Mouse (Mus musculus) urinary bladder, adult 18-20 months (tissue): ENCODE results near the gene Klhdc10.

ENCODE experiments used
- DNase-seq, 2 experiments: peaks; one replicate each; pipeline ENCODE4 v3.0.0; 2022; ENCODE audit warnings: low spot score in 2 of 2, mixed read lengths in 2 of 2

Klhdc10 gene

DNA sequence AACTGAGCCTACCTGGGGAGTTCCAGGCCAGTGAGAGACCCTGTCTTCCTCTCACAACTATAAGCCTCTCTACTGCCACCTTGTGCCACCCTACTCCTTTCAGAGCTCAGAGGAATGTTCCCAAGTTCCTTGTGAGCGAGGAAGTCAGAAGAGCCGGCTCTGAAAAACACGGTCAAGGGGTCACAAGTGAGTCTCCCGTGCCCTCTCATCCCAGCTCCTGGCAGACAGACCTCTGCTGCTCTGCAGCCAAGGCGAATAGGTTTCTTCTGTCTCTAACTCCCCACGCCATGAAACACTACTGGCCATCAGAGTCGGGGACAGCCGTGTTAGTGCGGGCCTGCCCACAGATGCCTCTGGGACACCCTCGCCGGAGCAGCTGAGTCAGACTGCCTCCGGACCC is 67.0 kb downstream of the Klhdc10 start:
- no peak for DNase-seq

DNA sequence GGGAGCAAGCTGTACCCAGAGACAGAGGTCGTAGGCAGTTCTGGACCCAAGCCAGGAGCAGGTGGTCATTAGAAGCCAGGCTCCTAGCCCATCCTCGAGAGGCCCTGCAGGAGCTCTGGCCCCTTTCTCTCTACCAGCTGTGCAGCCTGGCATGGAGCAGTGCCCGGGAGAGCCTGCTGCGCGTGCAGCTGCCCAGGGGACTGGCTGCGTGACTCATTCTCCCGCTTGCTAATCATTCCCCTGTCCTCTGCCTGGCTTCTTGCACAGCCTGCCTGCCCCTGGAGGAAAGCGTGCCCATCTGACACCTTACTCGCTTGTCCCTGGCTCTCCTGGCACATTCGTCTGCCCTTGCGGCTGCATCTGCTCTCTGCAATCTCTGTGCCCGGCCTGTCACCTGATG is 67.7 kb downstream of the Klhdc10 start:
- DNase-seq: no peak

DNA sequence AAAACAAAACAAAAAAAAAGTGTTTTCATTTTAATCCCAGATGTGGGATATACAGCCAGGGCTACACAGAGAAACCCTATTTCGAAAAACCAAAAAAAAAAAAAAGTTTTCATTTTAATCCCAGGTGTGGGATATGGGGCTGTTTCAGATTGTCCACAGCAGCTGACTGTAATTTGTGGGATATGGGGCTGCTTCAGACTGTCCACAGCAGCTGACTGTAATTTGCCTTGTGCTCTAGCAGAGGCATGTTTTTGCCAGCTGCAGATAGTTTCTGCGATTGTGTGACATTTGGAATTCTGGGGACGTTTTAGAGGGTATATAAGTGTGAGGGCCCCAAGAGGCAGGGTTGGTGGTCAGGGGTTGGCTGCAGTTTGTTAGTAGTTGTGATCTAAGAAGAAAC is 70.0 kb downstream of the Klhdc10 start:
- no peak for DNase-seq

DNA sequence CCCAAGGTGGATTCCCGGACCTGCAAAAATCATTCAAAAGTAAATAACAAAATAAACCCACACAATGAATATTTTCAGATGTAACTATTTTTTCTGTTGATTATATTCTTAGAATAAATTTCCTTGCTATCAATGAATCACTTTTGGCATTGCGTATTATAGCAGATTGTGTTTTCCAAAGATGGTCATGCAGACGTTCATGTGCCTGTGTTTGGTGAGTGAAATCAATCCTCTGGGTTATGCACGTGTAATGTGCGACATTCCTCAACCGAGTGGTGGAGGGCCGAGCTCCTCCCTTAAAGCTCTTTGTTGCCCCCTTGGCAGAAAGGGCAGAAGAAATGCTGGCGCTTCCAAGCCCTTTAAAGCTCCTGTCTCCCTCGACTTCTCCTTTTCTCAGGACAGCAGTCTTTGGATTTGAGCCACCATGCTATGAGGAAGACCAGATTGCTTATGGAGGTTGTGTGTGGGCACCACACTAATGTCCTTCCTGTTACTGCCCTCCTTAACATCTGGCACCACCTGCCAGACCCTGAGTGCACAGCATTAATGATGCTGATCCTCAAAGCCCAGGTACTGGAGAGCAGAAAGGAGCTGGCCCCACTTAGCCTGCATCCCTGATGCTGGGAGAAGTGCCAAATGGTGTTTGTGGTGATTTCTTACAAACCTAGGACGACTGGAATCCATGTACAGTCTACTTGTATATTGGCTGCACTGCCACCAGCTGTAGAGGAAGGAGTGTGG is 74.5 kb downstream of the Klhdc10 start:
- no peak for DNase-seq

DNA sequence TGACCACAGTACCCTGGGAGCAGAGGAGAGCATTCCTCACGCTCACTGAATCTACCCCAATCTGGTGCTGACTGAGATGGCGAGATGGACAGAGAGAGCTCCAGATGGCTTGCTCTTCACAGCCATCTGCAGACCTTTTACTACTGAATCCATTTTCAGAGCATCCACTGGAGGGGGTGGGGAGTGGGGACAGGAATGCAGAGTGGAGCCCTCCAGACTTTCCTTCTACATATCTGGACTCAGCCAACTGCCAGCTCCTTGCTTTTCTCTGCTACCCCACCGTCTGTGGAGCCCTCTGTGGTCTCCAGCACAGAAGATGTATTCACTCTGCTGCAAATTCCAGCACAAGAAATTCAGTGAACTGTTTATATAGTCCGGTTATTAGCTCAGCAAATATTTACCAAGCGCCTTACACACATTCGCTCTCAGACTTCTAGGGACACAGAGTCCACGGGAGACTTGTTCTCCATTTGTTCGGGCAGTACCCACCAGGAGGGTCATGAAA is 75.6 kb downstream of the Klhdc10 start:
- DNase-seq: no peak

DNA sequence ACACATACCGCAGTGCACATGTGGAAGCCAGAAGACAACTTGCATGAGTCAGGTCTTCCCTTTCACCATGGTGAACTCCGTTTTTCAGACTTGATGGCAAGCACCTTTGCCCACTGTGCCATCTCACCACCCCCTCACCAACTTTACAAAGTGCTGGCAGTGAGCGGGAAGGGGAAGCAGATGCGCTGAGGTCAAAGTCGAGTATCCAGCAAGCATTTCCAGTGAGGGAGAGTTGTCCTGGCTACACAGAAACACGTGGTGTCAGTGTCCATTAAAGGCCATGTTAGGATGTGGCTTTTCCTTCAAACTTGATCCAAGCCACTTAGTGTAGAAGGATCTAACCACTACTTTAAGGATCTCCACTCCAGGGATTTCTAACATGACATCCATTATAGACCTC is 76.1 kb downstream of the Klhdc10 start:
- no peak for DNase-seq

DNA sequence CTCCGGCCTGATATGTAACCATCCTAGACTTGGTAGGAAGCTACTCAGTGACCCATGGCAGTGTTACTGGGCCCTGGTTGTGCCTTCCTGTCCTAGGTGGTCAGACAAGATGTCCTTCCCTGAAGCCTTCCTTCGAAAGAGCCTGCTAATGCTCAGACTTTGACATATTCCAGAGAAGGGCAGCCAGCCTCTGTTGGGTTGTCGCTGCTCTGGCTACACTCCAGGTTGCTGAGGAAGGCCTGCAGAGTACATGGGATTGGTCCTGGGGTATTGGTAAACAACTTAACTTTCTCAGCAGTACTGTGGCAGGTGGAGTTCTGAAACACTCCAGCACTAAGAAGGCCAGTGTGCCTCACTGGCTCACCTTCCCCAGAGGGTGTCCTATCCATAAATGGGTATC is 77.8 kb downstream of the Klhdc10 start:
- no peak for DNase-seq

DNA sequence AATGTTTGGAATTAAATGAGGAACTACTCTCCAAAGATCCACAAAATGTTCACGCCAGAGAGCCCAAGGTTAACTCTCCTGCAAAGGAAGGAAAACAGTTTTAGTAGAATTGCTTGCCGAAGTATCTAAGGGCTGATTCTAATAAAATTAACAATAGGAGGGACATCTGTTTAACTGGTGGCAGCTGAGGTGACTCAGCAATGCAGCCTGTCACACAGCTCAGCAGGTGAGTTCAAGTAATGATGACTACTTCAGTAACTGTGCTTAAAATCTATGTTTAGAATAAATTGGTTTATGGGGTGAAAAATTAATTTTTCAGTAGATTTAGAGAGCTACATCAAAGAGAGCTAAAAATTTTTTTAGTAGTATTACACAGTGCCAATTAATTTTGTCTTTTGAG is 81.2 kb downstream of the Klhdc10 start:
- no peak for DNase-seq

DNA sequence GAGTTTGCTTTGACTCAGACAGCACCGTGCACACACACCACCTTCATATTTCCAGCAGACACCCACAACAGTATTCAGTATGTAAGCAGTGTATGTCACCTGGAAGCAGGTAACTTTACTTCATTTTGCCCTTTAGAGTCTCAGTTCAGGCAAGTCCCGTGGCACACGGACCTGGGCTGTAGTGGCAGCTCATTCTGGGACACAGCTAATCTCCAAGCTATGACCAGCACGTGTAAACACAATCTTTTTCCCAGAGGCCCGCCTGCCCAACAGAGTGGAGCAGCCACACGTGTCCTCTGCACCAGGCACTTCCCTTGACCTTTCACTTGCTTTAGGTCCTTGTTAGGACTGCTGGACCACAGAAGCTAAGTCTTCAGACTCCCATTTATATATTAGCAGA is 84.8 kb downstream of the Klhdc10 start:
- DNase-seq: no peak

DNA sequence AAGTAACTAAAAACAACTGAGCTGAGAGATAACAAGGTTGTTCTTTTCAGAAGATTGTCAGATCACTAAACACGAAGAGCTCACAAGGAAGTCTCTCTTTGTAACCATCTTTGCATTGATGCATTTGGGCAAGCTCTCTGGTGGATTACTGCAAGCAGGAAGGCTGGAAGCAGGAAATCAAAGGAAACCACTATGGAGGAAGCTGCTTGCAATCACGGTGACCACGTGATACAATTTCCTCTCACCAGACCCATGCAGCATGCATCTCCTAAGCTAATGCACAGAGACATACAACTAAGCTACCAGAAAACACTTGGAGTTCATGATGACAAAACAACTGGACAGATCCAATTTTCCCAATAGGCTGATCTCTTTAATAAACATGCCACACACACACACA is 97.4 kb downstream of the Klhdc10 start:
- DNase-seq: no peak
